Mouse (Mus musculus): ENCODE results near the gene Slc35f6. TPM values are rescaled to one million over a fixed set of nuclear protein-coding genes. Genes with fewer than 3 reads are reported as not detected.

Gene Slc35f6
- polyA plus RNA-seq, 1 experiment from 2014 or later: 50.2 TPM

DNA sequence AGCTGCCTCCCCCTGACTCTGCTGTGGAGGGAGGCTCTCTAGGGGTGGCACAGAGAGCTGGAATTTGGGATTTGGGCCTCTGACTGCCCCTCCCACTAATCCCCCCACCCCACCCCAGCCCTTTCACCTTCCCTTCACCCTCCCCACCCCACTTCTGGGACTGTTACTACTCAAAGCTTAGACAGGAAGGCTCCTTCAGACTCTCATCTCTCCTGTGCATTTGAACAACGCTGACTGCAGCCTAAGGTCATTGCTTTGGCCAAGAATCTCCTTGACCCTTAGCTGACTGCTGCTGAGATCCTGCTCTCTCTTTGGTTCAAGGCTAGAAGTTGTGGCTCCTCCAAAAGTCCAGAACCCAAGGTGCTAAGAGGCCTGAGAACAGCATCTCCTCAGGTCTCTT, 36.6 kb upstream of the Slc35f6 start:
- H3K27me3 ChIP-seq (replicated peaks; ENCODE audit: control insufficient read depth, insufficient read depth, low read length): no peaks in the 10 kb centered on the region
- no peak overlapping the region for H3K4me3 ChIP-seq (ENCODE audit: low read length)
- no peak overlapping the region for H3K4me2 ChIP-seq (ENCODE audit: low read depth, low read length)
- no peak overlapping the region for H3K9ac ChIP-seq (ENCODE audit: low read depth, low read length)
- no peaks in the 10 kb centered on the region for H3K9me3 ChIP-seq (ENCODE audit: control insufficient read depth, low read length)
- 66% methylated on average over 1 of the region's 1 CpGs for WGBS
- ATAC-seq: no peak
- no peak overlapping the region for H3K27ac ChIP-seq (ENCODE audit: low read length)
- no peaks in the 10 kb centered on the region for H3K36me3 ChIP-seq (ENCODE audit: control insufficient read depth, insufficient read depth, low read length)
- H3K4me1 ChIP-seq (ENCODE audit: control insufficient read depth, insufficient read depth, low read length): peaks cover 27% of the 10 kb centered on the region

DNA sequence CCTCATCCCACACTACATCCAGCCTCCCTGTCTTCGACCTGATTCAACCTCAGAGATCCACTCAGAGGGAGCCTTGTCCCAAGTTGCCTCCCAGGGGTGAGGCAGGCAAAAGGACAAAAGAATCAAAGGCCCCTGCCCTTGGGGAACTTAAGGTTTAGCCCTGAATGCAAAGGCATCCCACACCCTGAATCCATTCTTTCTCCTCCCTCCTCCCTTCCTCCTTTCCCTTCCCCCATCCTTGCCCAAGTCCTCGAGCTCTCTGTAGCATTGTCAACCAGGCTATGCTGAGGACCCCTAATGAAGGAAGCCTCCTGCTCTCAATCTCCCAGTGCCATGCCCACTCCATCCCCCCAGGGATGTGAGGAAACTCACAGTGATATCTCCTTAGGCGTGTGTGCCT, 36.0 kb upstream of the Slc35f6 start:
- no peak overlapping the region for H3K4me2 ChIP-seq (ENCODE audit: low read depth, low read length)
- H3K4me3 ChIP-seq (ENCODE audit: low read length): no peak overlapping the region
- H3K27ac ChIP-seq (ENCODE audit: low read length): no peak overlapping the region
- H3K36me3 ChIP-seq (ENCODE audit: control insufficient read depth, insufficient read depth, low read length): no peaks in the 10 kb centered on the region
- H3K9ac ChIP-seq (ENCODE audit: low read depth, low read length): no peak overlapping the region
- 50% methylated on average over 3 of the region's 3 CpGs for WGBS
- H3K9me3 ChIP-seq (ENCODE audit: control insufficient read depth, low read length): no peaks in the 10 kb centered on the region
- peaks cover 30% of the 10 kb centered on the region for H3K4me1 ChIP-seq (ENCODE audit: control insufficient read depth, insufficient read depth, low read length)
- no peaks in the 10 kb centered on the region for H3K27me3 ChIP-seq (replicated peaks; ENCODE audit: control insufficient read depth, insufficient read depth, low read length)
- no peak for ATAC-seq

GRCm38 (mm10) chr5:30612575-30612974, 35.2 kb upstream of the Slc35f6 start:
- Histone ChIP-seq H3K9ac (ENCODE audit: low read depth, low read length) (no peak overlapping the region), H3K9me3 (ENCODE audit: control insufficient read depth, low read length) (no peaks in the 10 kb centered on the region), H3K36me3 (ENCODE audit: control insufficient read depth, insufficient read depth, low read length) (no peaks in the 10 kb centered on the region), H3K4me2 (ENCODE audit: low read depth, low read length) (no peak overlapping the region), H3K4me1 (ENCODE audit: control insufficient read depth, insufficient read depth, low read length) (peaks cover 33% of the 10 kb centered on the region), H3K27me3 (replicated peaks; ENCODE audit: control insufficient read depth, insufficient read depth, low read length) (no peaks in the 10 kb centered on the region), H3K4me3 (ENCODE audit: low read length) (no peak overlapping the region), H3K27ac (ENCODE audit: low read length) (no peak overlapping the region)
- ATAC-seq: no peak
- 76% methylated on average over 4 of the region's 4 CpGs for WGBS

DNA sequence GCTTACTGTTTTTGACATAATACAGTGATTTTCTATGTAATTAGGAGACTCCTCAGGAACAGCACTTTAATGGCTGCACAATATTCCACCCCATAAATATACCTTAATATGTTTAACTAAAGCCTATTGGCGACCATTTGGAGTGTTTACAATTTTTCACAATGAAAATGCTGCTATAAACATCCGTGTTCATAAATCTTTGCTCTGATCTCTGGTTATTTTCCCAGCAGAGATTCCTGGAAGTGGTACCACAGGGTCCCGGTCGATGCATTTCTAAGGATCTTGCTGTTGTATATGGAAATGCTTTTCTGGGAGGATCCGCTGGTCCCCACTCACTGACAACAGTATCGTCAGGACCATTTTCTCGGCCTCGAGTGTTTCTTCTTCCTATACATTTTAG, 34.5 kb upstream of the Slc35f6 start:
- Histone ChIP-seq H3K9me3 (ENCODE audit: control insufficient read depth, low read length) (no peaks in the 10 kb centered on the region), H3K9ac (ENCODE audit: low read depth, low read length) (no peak overlapping the region), H3K27ac (ENCODE audit: low read length) (peak overlapping the region; percentile 47), H3K36me3 (ENCODE audit: control insufficient read depth, insufficient read depth, low read length) (no peaks in the 10 kb centered on the region), H3K4me3 (ENCODE audit: low read length) (no peak overlapping the region), H3K27me3 (replicated peaks; ENCODE audit: control insufficient read depth, insufficient read depth, low read length) (no peaks in the 10 kb centered on the region), H3K4me1 (ENCODE audit: control insufficient read depth, insufficient read depth, low read length) (peaks cover 40% of the 10 kb centered on the region), H3K4me2 (ENCODE audit: low read depth, low read length) (no peak overlapping the region)
- 56% methylated on average over 8 of the region's 8 CpGs for WGBS
- no peak for ATAC-seq

DNA sequence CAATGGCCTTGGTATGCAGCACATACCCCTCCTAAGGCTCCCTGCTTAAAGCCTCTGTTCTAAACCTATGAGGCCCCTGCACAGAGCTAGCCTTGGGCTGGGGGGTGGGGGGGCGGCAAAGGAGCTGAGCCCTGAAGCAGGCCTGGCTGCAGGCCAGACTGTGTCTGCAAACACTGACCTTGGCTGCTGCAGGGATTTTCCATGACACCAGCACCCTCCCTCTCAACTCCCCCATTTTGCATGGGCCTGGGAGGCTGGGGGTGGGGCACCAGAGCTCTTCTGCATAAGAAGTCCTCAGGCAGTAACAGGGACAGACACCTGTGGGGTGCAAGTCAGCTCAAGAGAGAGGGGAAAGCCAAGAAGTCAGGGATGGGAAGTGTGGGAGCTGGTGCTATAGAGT, 33.5 kb upstream of the Slc35f6 start:
- WGBS: 29% methylated on average over 1 of the region's 1 CpGs
- no peaks in the 10 kb centered on the region for H3K36me3 ChIP-seq (ENCODE audit: control insufficient read depth, insufficient read depth, low read length)
- no peak overlapping the region for H3K4me3 ChIP-seq (ENCODE audit: low read length)
- peak; percentile 67 for ATAC-seq
- no peak overlapping the region for H3K4me2 ChIP-seq (ENCODE audit: low read depth, low read length)
- peak overlapping the region; percentile 60 for H3K27ac ChIP-seq (ENCODE audit: low read length)
- H3K27me3 ChIP-seq (replicated peaks; ENCODE audit: control insufficient read depth, insufficient read depth, low read length): no peaks in the 10 kb centered on the region
- H3K4me1 ChIP-seq (ENCODE audit: control insufficient read depth, insufficient read depth, low read length): peaks cover 43% of the 10 kb centered on the region
- no peak overlapping the region for H3K9ac ChIP-seq (ENCODE audit: low read depth, low read length)
- H3K9me3 ChIP-seq (ENCODE audit: control insufficient read depth, low read length): no peaks in the 10 kb centered on the region

DNA sequence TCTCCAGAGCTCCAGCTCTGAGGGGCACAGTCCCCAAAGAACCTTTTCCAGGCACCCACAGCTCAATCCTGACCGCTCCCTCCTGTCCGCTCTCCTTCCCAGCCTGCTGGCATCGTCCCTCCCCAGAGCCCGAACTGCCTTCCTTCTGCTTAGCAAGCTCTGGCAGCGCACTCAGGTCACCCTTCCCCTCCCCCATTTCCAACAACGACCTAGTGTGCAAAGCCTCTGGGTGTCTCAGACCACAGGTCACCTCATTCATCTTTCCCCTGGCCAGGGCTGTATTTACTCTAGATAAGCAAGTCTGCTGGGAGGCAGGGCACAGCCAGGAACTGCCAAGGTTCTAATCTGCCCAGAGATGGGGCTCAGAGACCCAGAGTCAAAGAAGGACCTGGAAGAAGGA, 32.3 kb upstream of the Slc35f6 start:
- ATAC-seq: 0 out of 2 replicates have a peak, but pooled peaks have one; percentile 26
- no peaks in the 10 kb centered on the region for H3K27me3 ChIP-seq (replicated peaks; ENCODE audit: control insufficient read depth, insufficient read depth, low read length)

DNA sequence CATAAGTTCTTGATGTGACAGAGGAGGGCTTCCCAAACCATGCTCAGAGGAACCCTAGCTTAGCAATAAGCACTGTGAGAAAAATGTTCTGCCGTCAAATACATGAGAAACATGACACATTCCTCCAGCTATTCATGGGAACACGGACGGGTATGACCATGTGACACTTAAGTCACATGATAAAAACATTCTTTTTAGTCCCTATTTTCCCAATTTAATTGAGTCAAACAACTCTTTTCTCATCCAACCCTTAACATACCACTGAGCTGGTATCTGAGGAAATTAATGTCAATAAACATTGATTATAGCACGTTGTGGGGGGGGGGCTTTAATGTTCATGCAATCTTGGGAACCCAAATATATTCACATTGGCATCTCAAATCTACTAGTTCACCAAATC, 31.9 kb upstream of the Slc35f6 start:
- Histone ChIP-seq H3K4me2 (ENCODE audit: low read depth, low read length) (no peak overlapping the region), H3K27ac (ENCODE audit: low read length) (no peak overlapping the region), H3K9me3 (ENCODE audit: control insufficient read depth, low read length) (no peaks in the 10 kb centered on the region), H3K36me3 (ENCODE audit: control insufficient read depth, insufficient read depth, low read length) (no peaks in the 10 kb centered on the region), H3K27me3 (replicated peaks; ENCODE audit: control insufficient read depth, insufficient read depth, low read length) (no peaks in the 10 kb centered on the region), H3K9ac (ENCODE audit: low read depth, low read length) (no peak overlapping the region), H3K4me3 (ENCODE audit: low read length) (no peak overlapping the region), H3K4me1 (ENCODE audit: control insufficient read depth, insufficient read depth, low read length) (peaks cover 43% of the 10 kb centered on the region)
- no peak for ATAC-seq
- WGBS: 71% methylated on average over 4 of the region's 4 CpGs

More for the DNA sequence above, 32.3 kb upstream of the Slc35f6 start:
- WGBS: 31% methylated on average over 6 of the region's 6 CpGs
- 0 out of 2 replicates have a peak overlapping the region, but pooled peaks have one; percentile 35 for H3K9ac ChIP-seq (ENCODE audit: low read depth, low read length)
- H3K36me3 ChIP-seq (ENCODE audit: control insufficient read depth, insufficient read depth, low read length): no peaks in the 10 kb centered on the region
- H3K9me3 ChIP-seq (ENCODE audit: control insufficient read depth, low read length): no peaks in the 10 kb centered on the region
- H3K4me3 ChIP-seq (ENCODE audit: low read length): no peak overlapping the region
- H3K27ac ChIP-seq (ENCODE audit: low read length): peak overlapping the region; percentile 60
- H3K4me2 ChIP-seq (ENCODE audit: low read depth, low read length): no peak overlapping the region
- H3K4me1 ChIP-seq (ENCODE audit: control insufficient read depth, insufficient read depth, low read length): peaks cover 43% of the 10 kb centered on the region

DNA sequence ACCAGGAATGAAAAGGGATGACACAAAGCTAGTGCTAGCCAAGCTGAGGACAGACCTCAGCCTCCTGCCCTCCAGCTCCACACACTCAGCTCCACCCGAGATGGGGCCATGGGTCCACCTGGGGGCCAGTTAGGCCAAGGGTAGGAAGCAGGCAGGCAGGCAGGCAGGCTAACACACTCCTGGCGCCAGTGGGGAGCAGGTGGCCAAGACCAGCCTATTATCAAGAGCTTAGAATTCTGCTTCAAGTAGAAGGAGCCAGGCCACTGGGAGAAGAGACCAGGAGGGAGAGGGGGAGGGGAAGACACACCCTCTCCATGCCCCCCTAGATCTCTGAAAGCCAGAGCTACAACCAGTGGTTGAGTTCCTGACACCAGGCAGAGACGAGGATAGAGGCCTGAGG, 31.1 kb upstream of the Slc35f6 start:
- no peak for ATAC-seq
- Histone ChIP-seq H3K27me3 (replicated peaks; ENCODE audit: control insufficient read depth, insufficient read depth, low read length) (no peaks in the 10 kb centered on the region; the same call in 1 of the 2 replicates), H3K4me1 (ENCODE audit: control insufficient read depth, insufficient read depth, low read length) (peaks cover 39% of the 10 kb centered on the region), H3K4me2 (ENCODE audit: low read depth, low read length) (no peak overlapping the region), H3K9ac (ENCODE audit: low read depth, low read length) (no peak overlapping the region), H3K27ac (ENCODE audit: low read length) (no peak overlapping the region), H3K9me3 (ENCODE audit: control insufficient read depth, low read length) (no peaks in the 10 kb centered on the region), H3K36me3 (ENCODE audit: control insufficient read depth, insufficient read depth, low read length) (no peaks in the 10 kb centered on the region), H3K4me3 (ENCODE audit: low read length) (no peak overlapping the region)
- whole genome bisulfite sequencing: 34% methylated on average over 3 of the region's 3 CpGs

DNA sequence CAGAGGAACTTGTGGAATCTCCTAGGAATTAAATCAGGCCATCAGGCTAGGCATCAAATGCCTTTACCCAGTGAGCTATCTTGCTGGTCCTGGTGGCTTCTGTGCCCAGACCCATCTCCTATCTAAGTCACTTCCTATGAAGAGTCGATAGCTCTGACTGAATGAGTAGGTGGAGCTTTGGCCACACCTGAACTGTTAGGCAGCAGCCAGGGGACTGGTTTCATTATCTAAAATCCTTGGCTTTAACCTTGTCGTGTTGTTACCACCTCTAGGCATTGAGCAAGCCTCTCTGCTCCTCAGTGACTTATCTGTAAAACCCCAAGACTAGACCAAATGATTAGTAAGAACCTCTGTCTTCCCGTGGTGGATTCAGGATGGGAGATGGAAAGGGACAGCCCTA, 30.4 kb upstream of the Slc35f6 start:
- Histone ChIP-seq H3K9me3 (ENCODE audit: control insufficient read depth, low read length) (no peaks in the 10 kb centered on the region), H3K4me3 (ENCODE audit: low read length) (peak overlapping the region; percentile 7; the same call in 1 of the 2 replicates), H3K4me2 (ENCODE audit: low read depth, low read length) (peak overlapping the region; percentile 31), H3K27me3 (replicated peaks; ENCODE audit: control insufficient read depth, insufficient read depth, low read length) (no peaks in the 10 kb centered on the region; the same call in none of the 2 replicates), H3K4me1 (ENCODE audit: control insufficient read depth, insufficient read depth, low read length) (peaks cover 45% of the 10 kb centered on the region), H3K9ac (ENCODE audit: low read depth, low read length) (0 out of 2 replicates have a peak overlapping the region, but pooled peaks have one; percentile 17), H3K27ac (ENCODE audit: low read length) (no peak overlapping the region), H3K36me3 (ENCODE audit: control insufficient read depth, insufficient read depth, low read length) (no peaks in the 10 kb centered on the region)
- WGBS: 19% methylated on average over 3 of the region's 3 CpGs
- peak; percentile 24 for ATAC-seq

DNA sequence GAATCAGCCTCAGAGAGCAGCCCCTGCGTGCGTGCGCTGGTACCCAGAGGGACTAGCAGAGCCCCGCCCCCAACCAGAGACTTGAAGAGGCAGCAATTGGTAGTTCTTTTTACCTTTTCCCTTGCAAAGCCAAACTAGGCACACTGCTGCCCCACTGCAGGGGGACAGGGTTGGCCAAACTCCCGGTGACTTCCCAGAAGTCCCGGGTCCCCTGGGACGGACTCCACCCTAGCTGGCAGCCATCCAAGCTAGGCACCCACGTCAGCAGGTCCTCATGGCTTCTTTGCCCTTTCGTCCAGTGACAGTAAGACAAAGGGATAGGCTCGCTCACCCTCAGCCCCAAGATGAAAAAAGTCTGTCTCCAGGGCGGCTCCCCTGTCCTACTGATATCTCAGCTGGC, 29.9 kb upstream of the Slc35f6 start:
- no peaks in the 10 kb centered on the region for H3K36me3 ChIP-seq (ENCODE audit: control insufficient read depth, insufficient read depth, low read length)
- H3K4me3 ChIP-seq (ENCODE audit: low read length): peak overlapping the region; percentile 7; the same call in 1 of the 2 replicates
- ATAC-seq: peak; percentile 26; the same call in 1 of the 2 replicates
- peaks cover 50% of the 10 kb centered on the region for H3K4me1 ChIP-seq (ENCODE audit: control insufficient read depth, insufficient read depth, low read length)
- peak overlapping the region; percentile 17; the same call in 1 of the 2 replicates for H3K9ac ChIP-seq (ENCODE audit: low read depth, low read length)
- peaks cover 5% of the 10 kb centered on the region for H3K27me3 ChIP-seq (replicated peaks; ENCODE audit: control insufficient read depth, insufficient read depth, low read length)
- H3K4me2 ChIP-seq (ENCODE audit: low read depth, low read length): peak overlapping the region; percentile 31
- WGBS: 33% methylated on average over 11 of the region's 11 CpGs
- H3K27ac ChIP-seq (ENCODE audit: low read length): no peak overlapping the region
- no peaks in the 10 kb centered on the region for H3K9me3 ChIP-seq (ENCODE audit: control insufficient read depth, low read length)
